Comparison of ENCODE assay signal across 8 mouse cellular contexts in the genomic region with DNA sequence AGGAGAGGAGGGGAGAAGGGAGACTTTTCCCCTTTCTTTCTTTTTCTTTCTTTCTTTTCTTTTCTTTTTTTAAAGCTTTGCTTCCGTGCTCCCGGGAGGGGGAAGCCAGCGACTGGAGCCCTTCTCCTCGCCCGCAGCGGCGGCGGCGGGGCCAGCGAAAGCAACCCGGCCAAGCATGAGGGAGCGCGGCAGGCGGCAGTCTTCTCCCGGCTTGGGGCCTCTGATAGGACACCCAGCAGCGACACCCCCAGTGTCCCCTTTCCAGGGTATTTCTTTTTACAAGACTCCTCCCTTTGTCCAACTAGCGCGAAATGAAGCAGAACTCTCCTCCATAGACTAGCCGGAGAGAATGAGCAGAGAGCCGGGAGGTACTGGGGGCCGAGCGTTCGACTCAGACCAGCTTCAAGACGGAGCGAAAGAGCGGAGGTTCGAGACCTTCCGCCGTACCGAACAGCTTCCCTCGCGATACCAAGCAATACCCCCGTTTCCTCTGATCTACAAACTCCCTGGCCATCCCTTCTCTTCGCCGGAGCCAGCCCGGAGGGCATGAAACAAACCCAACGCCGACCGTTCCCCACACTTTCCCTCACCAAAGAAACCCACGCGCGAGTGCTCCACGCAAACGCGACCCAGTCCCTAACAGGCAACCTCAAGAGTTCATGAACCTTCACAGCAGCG. TPM values are rescaled to one million over a fixed set of nuclear protein-coding genes. Genes with fewer than 3 reads are reported as not detected.
DNase-seq lines count a peak whose midpoint lies in the region; ATAC-seq and TF ChIP-seq lines count a peak whose summit lies in the region.

No protein-coding gene starts in this region.

- DNase-seq in brain, embryonic 14.5 days (ENCODE audit: low read depth): peak; percentile 42
- DNase-seq in heart, embryonic 10.5 days (ENCODE audit: low spot score): peak; percentile 80
- DNase-seq in kidney, postnatal 10 days: peak; percentile 73
- DNase-seq in midbrain, embryonic 14.5 days: peak; percentile 43
- no peak for DNase-seq in spleen, postnatal 36 days (ENCODE audit: low spot score in 2 of 2)
- no peak for DNase-seq in left cerebral cortex, adult 11 months (ENCODE audit: low spot score)

- peak overlapping the region; percentile 77 for H3K27ac ChIP-seq in heart, embryonic 10.5 days
- H3K27ac ChIP-seq in midbrain, embryonic 14.5 days (replicated peaks; ENCODE audit: low read depth, low read length): no peak overlapping the region

- ATAC-seq in megakaryocyte, adult 5-6 weeks (ENCODE audit: poor library complexity, severe bottlenecking): no peak
- ATAC-seq in midbrain, embryonic 14.5 days (ENCODE audit: low FRiP score, low TSS enrichment): no peak

- WGBS in heart, embryonic 10.5 days: under 1% methylated on average over 46 of the region's 46 CpGs
- under 1% methylated on average over 46 of the region's 46 CpGs for WGBS in midbrain, embryonic 14.5 days

- peaks cover 97% of the 10 kb centered on the region for H3K27me3 ChIP-seq in megakaryocyte, embryonic 14.5 days (replicated peaks)
- H3K27me3 ChIP-seq in heart, embryonic 10.5 days (ENCODE audit: insufficient read depth, poor library complexity, severe bottlenecking): peaks cover 100% of the 10 kb centered on the region
- H3K27me3 ChIP-seq in midbrain, embryonic 14.5 days (ENCODE audit: control insufficient read depth, insufficient read depth, low read length): peaks cover 95% of the 10 kb centered on the region

- peak overlapping the region; percentile 92 for H3K4me3 ChIP-seq in megakaryocyte, embryonic 14.5 days (replicated peaks)
- peak overlapping the region; percentile 71 for H3K4me3 ChIP-seq in heart, embryonic 10.5 days
- H3K4me3 ChIP-seq in midbrain, embryonic 14.5 days (replicated peaks; ENCODE audit: low read depth, low read length): peak overlapping the region; percentile 19; the same call in 1 of the 2 replicates

- H3K4me1 ChIP-seq in megakaryocyte, embryonic 14.5 days: peaks cover 56% of the 10 kb centered on the region
- peaks cover 31% of the 10 kb centered on the region for H3K4me1 ChIP-seq in heart, embryonic 10.5 days
- peaks cover 3% of the 10 kb centered on the region; the same call in 1 of the 2 replicates for H3K4me1 ChIP-seq in midbrain, embryonic 14.5 days (ENCODE audit: control insufficient read depth, insufficient read depth, low read length)

- no peak for TF ChIP-seq CTCF in brain, embryonic 14.5 days (IDR thresholded peaks at IDR 0.05; ENCODE audit: borderline replicate concordance, extremely low read depth, insufficient read depth, insufficient read length)

- peak overlapping the region; percentile 39 for H3K4me2 ChIP-seq in midbrain, embryonic 14.5 days (ENCODE audit: low read length)

- no peak overlapping the region for H3K9ac ChIP-seq in midbrain, embryonic 14.5 days (replicated peaks; ENCODE audit: low read length)

- no peaks in the 10 kb centered on the region for H3K36me3 ChIP-seq in megakaryocyte, embryonic 14.5 days (replicated peaks; ENCODE audit: low read length)
- H3K36me3 ChIP-seq in heart, embryonic 10.5 days: no peaks in the 10 kb centered on the region
- H3K36me3 ChIP-seq in midbrain, embryonic 14.5 days (ENCODE audit: control insufficient read depth, insufficient read depth, low read length): no peaks in the 10 kb centered on the region

- H3K9me3 ChIP-seq in megakaryocyte, embryonic 14.5 days: no peaks in the 10 kb centered on the region
- H3K9me3 ChIP-seq in heart, embryonic 10.5 days: no peaks in the 10 kb centered on the region
- H3K9me3 ChIP-seq in midbrain, embryonic 14.5 days (ENCODE audit: control insufficient read depth, low read length): no peaks in the 10 kb centered on the region

- no peak for TF ChIP-seq POLR2A in brain, embryonic 14.5 days (IDR thresholded peaks at IDR 0.05; ENCODE audit: borderline replicate concordance, extremely low read depth, insufficient read depth, insufficient read length, poor library complexity, severe bottlenecking)

RNA-seq across cellular contexts. Expression of gene Six1, which starts 8.5 kb away (rescaled TPM):
- 2.6 and 8.1 TPM in 2 replicates for polyA plus RNA-seq in megakaryocyte, embryonic 14.5 days (2012; ENCODE audit: insufficient read depth, low replicate concordance)
- total RNA-seq in megakaryocyte, adult 5-6 weeks (2015): 0.04 and 0.11 TPM in 2 replicates
- not detected in 2 replicates for total RNA-seq in megakaryocyte, adult 5-6 weeks (2017)
- 0.53 and 0.94 TPM in 2 replicates for polyA plus RNA-seq in brain, embryonic 14.5 days (2012; rRNA removed)
- 2.5 and 5.4 TPM in 2 replicates for polyA plus RNA-seq in heart, embryonic 10.5 days (2016; fragmentation: Nextera tagmentation; extraction: Ambion mirVana)
- 0.41 TPM in 1 of 2 replicates, not detected in the other for polyA plus RNA-seq in midbrain, embryonic 14.5 days (2014; fragmentation: Nextera tagmentation; extraction: Ambion mirVana)

Comparison
In these comparisons a context has a peak if more than half of its experiments do, and no peak if none do; other contexts are left out.
1. H3K4me3 ChIP-seq: peak in every context shown above with its lines; median percentile 92 in megakaryocyte, embryonic 14.5 days; 71 in heart, embryonic 10.5 days; 19 in midbrain, embryonic 14.5 days.
2. DNase-seq: peak in brain, embryonic 14.5 days (single experiment), heart, embryonic 10.5 days (single experiment), kidney, postnatal 10 days (single experiment) and midbrain, embryonic 14.5 days (single experiment); none in spleen, postnatal 36 days (0 of 2) and left cerebral cortex, adult 11 months (single experiment).